Mouse (Mus musculus) c-Kit-positive CD71-positive TER-119-positive erythroid progenitor cells, embryonic 14.5 days (primary cell): ENCODE data around the gene Nfib.

ENCODE experiments used
- DNase-seq: peaks from one replicate; pipeline ENCODE4 v3.0.0-alpha.2; 2013; ENCODE audit warnings: low spot score

Nfib gene

GRCm38 (mm10) chr4:82690267-82690666 is 15.3 kb downstream of the Nfib start:
- no peak for DNase-seq

GRCm38 (mm10) chr4:82686037-82686436 is 19.5 kb downstream of the Nfib start:
- no peak for DNase-seq

GRCm38 (mm10) chr4:82684088-82684715 is 21.3 kb downstream of the Nfib start:
- no peak for DNase-seq

GRCm38 (mm10) chr4:82683583-82683982 is 22.0 kb downstream of the Nfib start:
- no peak for DNase-seq

GRCm38 (mm10) chr4:82676104-82676503 is 29.4 kb downstream of the Nfib start:
- DNase-seq: no peak

- DNase-seq: no peak
Measured at GRCm38 (mm10) chr4:82667271-82667872, 38.2 kb downstream of the Nfib start.

GRCm38 (mm10) chr4:82664436-82664835 is 41.1 kb downstream of the Nfib start:
- DNase-seq: no peak

- no peak for DNase-seq
Measured at GRCm38 (mm10) chr4:82663749-82664381, 41.7 kb downstream of the Nfib start.

- no peak for DNase-seq
Measured at GRCm38 (mm10) chr4:82662626-82663025, 42.9 kb downstream of the Nfib start.

GRCm38 (mm10) chr4:82662222-82662621 is 43.3 kb downstream of the Nfib start:
- DNase-seq: no peak

GRCm38 (mm10) chr4:82661215-82661614 is 44.3 kb downstream of the Nfib start:
- no peak for DNase-seq

GRCm38 (mm10) chr4:82645679-82646078 is 59.9 kb downstream of the Nfib start:
- DNase-seq: no peak

GRCm38 (mm10) chr4:82644797-82645196 is 60.8 kb downstream of the Nfib start:
- DNase-seq: no peak

GRCm38 (mm10) chr4:82643734-82644085 is 61.8 kb downstream of the Nfib start:
- DNase-seq: no peak

GRCm38 (mm10) chr4:82643022-82643733 is 62.4 kb downstream of the Nfib start:
- no peak for DNase-seq

- no peak for DNase-seq
Measured at GRCm38 (mm10) chr4:82641066-82641680, 64.4 kb downstream of the Nfib start.

GRCm38 (mm10) chr4:82638251-82638650 is 67.3 kb downstream of the Nfib start:
- no peak for DNase-seq

- no peak for DNase-seq
Measured at GRCm38 (mm10) chr4:82637633-82638032, 67.9 kb downstream of the Nfib start.

- no peak for DNase-seq
Measured at GRCm38 (mm10) chr4:82636658-82637057, 68.9 kb downstream of the Nfib start.

- DNase-seq: no peak
Measured at GRCm38 (mm10) chr4:82635881-82636280, 69.7 kb downstream of the Nfib start.

- no peak for DNase-seq
Measured at GRCm38 (mm10) chr4:82635118-82635517, 70.4 kb downstream of the Nfib start.

GRCm38 (mm10) chr4:82634365-82634764 is 71.2 kb downstream of the Nfib start:
- no peak for DNase-seq
